Mouse (Mus musculus) cerebellum, adult (tissue): ENCODE data around the gene Cpt1a.
A peak's percentile ranks its signal among the peaks of the same experiment; 100 is the strongest.

Experiments used
- ATAC-seq: cut with Nextera tagmentation; 2 replicates; pipeline ENCODE4 v1.9.2; 2017; ENCODE audit warnings: mild to moderate bottlenecking, moderate library complexity, mixed read lengths; ENCODE audit not compliant: insufficient number of reproducible peaks, low FRiP score, low TSS enrichment

Cpt1a gene

GRCm38 (mm10) chr19:3322261-3322969 lies at the start of gene Cpt1a:
Cpt1a (plus strand) TSS chr19:3322334.
- no peak for ATAC-seq

GRCm38 (mm10) chr19:3273331-3273730 lies 48.8 kb upstream of the Cpt1a start:
- ATAC-seq: no peak

GRCm38 (mm10) chr19:3275744-3276365 lies 46.3 kb upstream of the Cpt1a start:
- no peak for ATAC-seq

- ATAC-seq: no peak
These were observed 40.2 kb upstream of the Cpt1a start for GRCm38 (mm10) chr19:3281886-3282285.

- ATAC-seq: peak; percentile 84
These were observed 39.3 kb upstream of the Cpt1a start, which contains the start of the genes Mrpl21 and Ighmbp2 for GRCm38 (mm10) chr19:3282572-3283467. Mrpl21 (plus strand) TSS chr19:3282901. Ighmbp2 (minus strand) TSS chr19:3283017.

- ATAC-seq: no peak
These were observed 33.1 kb upstream of the Cpt1a start for GRCm38 (mm10) chr19:3289006-3289405.

GRCm38 (mm10) chr19:3292028-3292427 lies 30.1 kb upstream of the Cpt1a start:
- peak; percentile 36; the same call in 1 of the 2 replicates for ATAC-seq

- ATAC-seq: no peak
These were observed 29.1 kb upstream of the Cpt1a start for GRCm38 (mm10) chr19:3292993-3293392.

GRCm38 (mm10) chr19:3295245-3295644 lies 26.9 kb upstream of the Cpt1a start:
- ATAC-seq: no peak

- no peak for ATAC-seq
These were observed 25.1 kb upstream of the Cpt1a start for GRCm38 (mm10) chr19:3297034-3297433.

GRCm38 (mm10) chr19:3297775-3298174 lies 24.4 kb upstream of the Cpt1a start:
- no peak for ATAC-seq

GRCm38 (mm10) chr19:3304017-3304416 lies 18.1 kb upstream of the Cpt1a start:
- no peak for ATAC-seq

- ATAC-seq: no peak
These were observed 14.8 kb upstream of the Cpt1a start for GRCm38 (mm10) chr19:3307175-3307949.

GRCm38 (mm10) chr19:3319341-3319740 lies 2.8 kb upstream of the Cpt1a start:
- ATAC-seq: no peak

- ATAC-seq: no peak
These were observed 2.0 kb upstream of the Cpt1a start for GRCm38 (mm10) chr19:3320086-3320485.

- no peak for ATAC-seq
These were observed 1.3 kb upstream of the Cpt1a start for GRCm38 (mm10) chr19:3320801-3321200.

GRCm38 (mm10) chr19:3321617-3322016 lies 517 bp upstream of the Cpt1a start:
- ATAC-seq: no peak

GRCm38 (mm10) chr19:3323201-3323621 lies 1.1 kb downstream of the Cpt1a start:
- ATAC-seq: 0 out of 2 replicates have a peak, but pooled peaks have one; percentile 45

- no peak for ATAC-seq
These were observed 1.7 kb downstream of the Cpt1a start for GRCm38 (mm10) chr19:3323753-3324270.
